Comparison of ENCODE assay signal across 9 mouse cellular contexts in the genomic region with DNA sequence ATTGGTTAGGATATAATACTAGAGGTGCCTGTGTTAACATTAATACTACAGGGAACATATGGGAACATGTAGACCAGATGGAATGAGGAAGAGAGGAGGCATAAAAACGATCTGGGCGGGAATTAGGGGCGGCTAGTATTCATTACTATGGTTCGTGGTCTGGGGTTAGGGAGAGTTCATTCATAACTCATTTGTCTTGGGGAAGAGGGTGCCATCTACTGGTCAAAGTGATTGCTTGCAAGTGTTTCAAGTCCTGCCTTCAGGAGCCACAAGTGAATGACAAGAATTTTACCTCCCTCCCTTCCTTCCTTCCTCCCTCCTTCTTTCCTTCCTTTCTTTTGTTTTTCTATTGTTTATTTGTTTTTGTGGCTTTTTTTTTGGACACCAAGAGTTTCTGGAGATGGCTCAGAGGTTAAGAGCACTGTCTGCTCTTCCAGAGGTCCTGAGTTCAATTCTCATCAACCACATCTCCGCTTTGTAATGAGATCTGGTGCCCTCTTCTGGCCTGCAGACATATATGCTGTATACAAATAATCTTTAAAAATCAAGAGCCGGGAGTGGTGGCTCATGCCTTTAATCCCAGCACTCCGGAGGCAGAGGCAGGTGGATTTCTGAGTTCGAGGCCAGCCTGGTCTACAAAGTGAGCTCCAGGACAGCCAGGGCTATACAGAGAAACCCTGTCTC. TPM values are rescaled to one million over a fixed set of nuclear protein-coding genes. Genes with fewer than 3 reads are reported as not detected.
DNase-seq lines count a peak whose midpoint lies in the region; ATAC-seq and TF ChIP-seq lines count a peak whose summit lies in the region.
"Had no signal": no experiment of that assay in that cellular context is flagged by ENCODE, and none has a peak within 500 bp of the region (broad histone marks: within the 10 kb centered on the region; RNA-seq: fewer than 3 reads in every experiment).

No protein-coding gene starts in this region.

- intact Hi-C loops in heart, adult 2 months (cut with DNase I): loop anchor here (2.0 kb wide), 1 partner anchor 258 kb away; no protein-coding TSS in a partner anchor

- H3K27ac ChIP-seq in heart, adult 2 months: no peak overlapping the region
- H3K27ac ChIP-seq in heart, embryonic 12.5 days (ENCODE audit: poor library complexity, severe bottlenecking): no peak overlapping the region
- H3K27ac ChIP-seq in CH12.LX (ENCODE audit: insufficient read depth, low read depth): no peak overlapping the region
- H3K27ac ChIP-seq: embryonic facial prominence, embryonic 12.5 days had no signal

- H3K9ac ChIP-seq in heart, adult 2 months (ENCODE audit: low read depth, low read length): no peak overlapping the region
- H3K9ac ChIP-seq in heart, embryonic 12.5 days: no peak overlapping the region
- no peak overlapping the region for H3K9ac ChIP-seq in CH12.LX (ENCODE audit: insufficient read depth, low read depth)
- H3K9ac ChIP-seq: embryonic facial prominence, embryonic 12.5 days had no signal

- peak; percentile 71; the same call in 1 of the 2 replicates for TF ChIP-seq EP300 in heart, adult 2 months (IDR thresholded peaks at IDR 0.05; ENCODE audit: insufficient read depth, low read depth, low read length)
- TF ChIP-seq EP300 in CH12.LX (IDR thresholded peaks at IDR 0.05; ENCODE audit: low read length): no peak

- no peak for ATAC-seq in heart, embryonic 12.5 days (ENCODE audit: insufficient number of reproducible peaks, low FRiP score)
- peak; percentile 43 for ATAC-seq in megakaryocyte progenitor cell, adult 5-6 weeks (replicated peaks; ENCODE audit: poor library complexity)

- no peak overlapping the region for H3K4me2 ChIP-seq in heart, embryonic 12.5 days
- peak overlapping the region; percentile 63 for H3K4me2 ChIP-seq in CH12.LX (ENCODE audit: insufficient read depth, low read depth, poor library complexity, severe bottlenecking)
- H3K4me2 ChIP-seq: embryonic facial prominence, embryonic 12.5 days had no signal

- H3K9me3 ChIP-seq in heart, embryonic 12.5 days (replicated peaks): no peaks in the 10 kb centered on the region
- no peaks in the 10 kb centered on the region for H3K9me3 ChIP-seq in CH12.LX (replicated peaks; ENCODE audit: low read length)
- H3K9me3 ChIP-seq: embryonic facial prominence, embryonic 12.5 days had no signal

- TF ChIP-seq POLR2A in heart, adult 2 months (IDR thresholded peaks at IDR 0.05; ENCODE audit: insufficient read depth, low read depth, low read length): no peak
- no peak for TF ChIP-seq POLR2A in CH12.LX (IDR thresholded peaks at IDR 0.05; ENCODE audit: low read depth, low read length)

- peak in 1 of 2 experiments; percentile 42 for DNase-seq in heart, adult 2 months
- DNase-seq in CH12.LX (ENCODE audit: extremely low read depth): peak; percentile 95
- DNase-seq in cerebellum, adult 11-12 months: peak; percentile 52
- peak; percentile 60 to 76 for DNase-seq in heart, adult 9 months (ENCODE audit: low spot score in 2 of 2)
- DNase-seq in layer of hippocampus, postnatal 10 days (ENCODE audit: low spot score in 2 of 2): peak; percentile 38 to 48
- DNase-seq in thymus, postnatal 4 days: peak; percentile 59

- H3K4me3 ChIP-seq in heart, adult 2 months: no peak overlapping the region
- no peak overlapping the region for H3K4me3 ChIP-seq in heart, embryonic 12.5 days
- H3K4me3 ChIP-seq in CH12.LX (replicated peaks in 1 of 3; ENCODE audit: low read depth in 2 of 3, low read length in 2 of 3, poor library complexity in 1 of 3): peak overlapping the region in 1 of 3 experiments; percentile 5
- H3K4me3 ChIP-seq: embryonic facial prominence, embryonic 12.5 days had no signal

- peak; percentile 75 for TF ChIP-seq RAD21 in CH12.LX (IDR thresholded peaks at IDR 0.05; ENCODE audit: low read depth, low read length)

- dilution Hi-C loops in CH12.LX (cut with MboI; ENCODE audit: extremely low pct_ligation_motif_present, extremely low pct_unique_long_range_greater_than_20kb, low sequenced_read_pairs): no loop called here

- 21% methylated on average over 8 of the region's 8 CpGs for WGBS in heart, adult 2 months
- WGBS in heart, embryonic 12.5 days: 21% methylated on average over 8 of the region's 8 CpGs

- H3K4me1 ChIP-seq in heart, adult 2 months (ENCODE audit: control insufficient read depth, insufficient read depth, low read length): peaks cover 1% of the 10 kb centered on the region
- H3K4me1 ChIP-seq in heart, embryonic 12.5 days (replicated peaks): peaks cover 12% of the 10 kb centered on the region
- H3K4me1 ChIP-seq in CH12.LX (ENCODE audit: control insufficient read depth in 1 of 2, insufficient read depth in 2 of 2): peaks cover under 1 to 19% of the 10 kb centered on the region in 2 experiments; a peak in 3 of 4 replicates

- TF ChIP-seq CTCF in heart, adult 2 months (IDR thresholded peaks at IDR 0.05): peak; percentile 89
- TF ChIP-seq CTCF in CH12.LX (conservative IDR thresholded peaks at IDR 0.05 in 1 of 2, IDR thresholded peaks at IDR 0.05 in 1 of 2; ENCODE audit: low read depth in 2 of 2, low read length in 2 of 2): peak; percentile 81 to 92

- no peaks in the 10 kb centered on the region for H3K27me3 ChIP-seq in heart, adult 2 months (ENCODE audit: control insufficient read depth, insufficient read depth, low read length)
- no peaks in the 10 kb centered on the region for H3K27me3 ChIP-seq in heart, embryonic 12.5 days (replicated peaks)
- peaks cover 2% of the 10 kb centered on the region for H3K27me3 ChIP-seq in CH12.LX (replicated peaks)
- H3K27me3 ChIP-seq: embryonic facial prominence, embryonic 12.5 days had no signal

- H3K36me3 ChIP-seq in heart, adult 2 months (ENCODE audit: control insufficient read depth, insufficient read depth, low read length): no peaks in the 10 kb centered on the region
- no peaks in the 10 kb centered on the region for H3K36me3 ChIP-seq in heart, embryonic 12.5 days
- no peaks in the 10 kb centered on the region for H3K36me3 ChIP-seq in CH12.LX (replicated peaks in 1 of 2; ENCODE audit: control insufficient read depth in 1 of 2, insufficient read depth in 1 of 2, low read length in 1 of 2)
- H3K36me3 ChIP-seq: embryonic facial prominence, embryonic 12.5 days had no signal

- no peaks in the 10 kb centered on the region for H3K79me2 ChIP-seq in heart, adult 2 months (replicated peaks; ENCODE audit: control insufficient read depth, insufficient read depth, low read length)
- H3K79me2 ChIP-seq in CH12.LX (replicated peaks; ENCODE audit: control insufficient read depth, extremely low read depth, insufficient read depth, poor library complexity, severe bottlenecking): no peaks in the 10 kb centered on the region

- in situ Hi-C loops in CH12.LX (cut with MboI; ENCODE audit: low pct_ligation_motif_present, low pct_unique_long_range_greater_than_20kb, low sequenced_read_pairs): loop anchor here (5.0 kb wide), 3 partner anchors 96 to 256 kb away; no protein-coding TSS in a partner anchor

TF ChIP-seq in CH12.LX, 34 proteins besides CTCF, POLR2A, EP300 and RAD21:
- TF ChIP-seq E2F4 (IDR thresholded peaks at IDR 0.05; ENCODE audit: insufficient replicate concordance, low read depth, low read length): no peak
- peak; percentile 7; the same call in 1 of the 2 replicates for TF ChIP-seq IRF4 (IDR thresholded peaks at IDR 0.05; ENCODE audit: low read depth, low read length)
- TF ChIP-seq MYC (IDR thresholded peaks at IDR 0.05; ENCODE audit: low read depth, low read length): peak; percentile 70
- no peak for TF ChIP-seq MXI1 (IDR thresholded peaks at IDR 0.05; ENCODE audit: low read depth, low read length)
- no peak for TF ChIP-seq ZC3H11A (IDR thresholded peaks at IDR 0.05; ENCODE audit: low read depth, low read length)
- TF ChIP-seq MAX (IDR thresholded peaks at IDR 0.05; ENCODE audit: low read length): no peak
- TF ChIP-seq MAZ (IDR thresholded peaks at IDR 0.05; ENCODE audit: low read depth, low read length): no peak
- peak; percentile 71 for TF ChIP-seq SMC3 (IDR thresholded peaks at IDR 0.05; ENCODE audit: low read depth, low read length)
- TF ChIP-seq JUND (conservative IDR thresholded peaks at IDR 0.05; ENCODE audit: low read depth, low read length): peak; percentile 33; the same call in 1 of the 2 replicates
- peak; percentile 56; the same call in 1 of the 2 replicates for TF ChIP-seq ZNF384 (IDR thresholded peaks at IDR 0.05; ENCODE audit: low read depth, low read length)
- TF ChIP-seq HCFC1 (IDR thresholded peaks at IDR 0.05; ENCODE audit: low read depth, low read length): no peak
- TF ChIP-seq NELFE (IDR thresholded peaks at IDR 0.05; ENCODE audit: low read depth, low read length): no peak; the same call in 1 of the 2 replicates
- TF ChIP-seq TBP (conservative IDR thresholded peaks at IDR 0.05; ENCODE audit: low read depth, low read length): peak; percentile 57; the same call in 1 of the 2 replicates
- TF ChIP-seq GABPA (IDR thresholded peaks at IDR 0.05; ENCODE audit: insufficient replicate concordance, low read depth, low read length): no peak
TF ChIP-seq in CH12.LX: peak in this region for 6.

RNA-seq across cellular contexts. Expression of a gene that starts 2.8 kb away (rescaled TPM):
- 10 to 100 TPM; 66.4 to 68.1 TPM for total RNA-seq in heart, adult 2 months (2021)
- 22.7 and 39.4 TPM in 2 replicates for polyA plus RNA-seq in heart, adult 2 months (2012; rRNA removed)
- polyA plus RNA-seq in heart, embryonic 12.5 days (2016; fragmentation: Nextera tagmentation; extraction: Ambion mirVana): 7.9 and 8.2 TPM in 2 replicates
- total RNA-seq in CH12.LX (2012; rRNA removed) (2.1 and 2.4 TPM in 2 replicates), CH12.LX (2014; rRNA removed) (3.6 and 5.3 TPM in 2 replicates)
- polyA plus RNA-seq in CH12.LX (2012; ENCODE audit: insufficient read length, low read depth): 3.6 and 5.4 TPM in 2 replicates
- total RNA-seq in layer of hippocampus, postnatal 10 days (2021): 10 to 100 TPM; 60.3 to 65.2 TPM
- 26.3 and 33.4 TPM in 2 replicates for total RNA-seq in megakaryocyte progenitor cell, adult 5-6 weeks (2015)
- total RNA-seq in megakaryocyte progenitor cell, adult 5-6 weeks (2017): 10.0 and 20.8 TPM in 2 replicates

RNA-seq across cellular contexts. Expression of a gene that starts 6.0 kb away (rescaled TPM):
- 10 to 100 TPM; 78.3 to 92.2 TPM for total RNA-seq in heart, adult 2 months (2021)
- polyA plus RNA-seq in heart, adult 2 months (2012; rRNA removed): 22.6 and 42.4 TPM in 2 replicates
- 156 and 160 TPM in 2 replicates for polyA plus RNA-seq in heart, embryonic 12.5 days (2016; fragmentation: Nextera tagmentation; extraction: Ambion mirVana)
- 108 and 144 TPM in 2 replicates for total RNA-seq in CH12.LX (2012; rRNA removed)
- total RNA-seq in CH12.LX (2014; rRNA removed): 151 and 172 TPM in 2 replicates
- 257 and 288 TPM in 2 replicates for polyA plus RNA-seq in CH12.LX (2012; ENCODE audit: insufficient read length, low read depth)
- 10 to 100 TPM; 78.5 to 86.2 TPM for total RNA-seq in layer of hippocampus, postnatal 10 days (2021)
- 84.3 and 95.9 TPM in 2 replicates for total RNA-seq in megakaryocyte progenitor cell, adult 5-6 weeks (2015)
- 133 and 162 TPM in 2 replicates for total RNA-seq in megakaryocyte progenitor cell, adult 5-6 weeks (2017)
